Mouse (Mus musculus): ENCODE results near the gene Ccdc36.
A peak's percentile ranks its signal among the peaks of the same experiment; 100 is the strongest.

The Ccdc36 gene

GRCm38 (mm10) chr9:108441236-108441919 lies 13.1 kb upstream of the Ccdc36 start:
- DNase-seq: no peak

GRCm38 (mm10) chr9:108440485-108440884 lies 12.2 kb upstream of the Ccdc36 start:
- no peak for DNase-seq

- no peak for DNase-seq
These were observed 10.9 kb upstream of the Ccdc36 start for GRCm38 (mm10) chr9:108439176-108439575.

- DNase-seq: no peak
These were observed 7.9 kb upstream of the Ccdc36 start, which contains the start of gene BC048562 for GRCm38 (mm10) chr9:108436182-108436581. Gene BC048562 (plus strand): TSS chr9:108436482.

GRCm38 (mm10) chr9:108431431-108432067 lies 3.3 kb upstream of the Ccdc36 start:
- DNase-seq: no peak

GRCm38 (mm10) chr9:108412221-108412620 lies 16.1 kb downstream of the Ccdc36 start:
- DNase-seq: peak; percentile 58

GRCm38 (mm10) chr9:108411381-108411942 lies 16.8 kb downstream of the Ccdc36 start:
- DNase-seq: no peak

- no peak for DNase-seq
These were observed 18.7 kb downstream of the Ccdc36 start for GRCm38 (mm10) chr9:108409535-108409934.

GRCm38 (mm10) chr9:108404451-108404850 lies 23.8 kb downstream of the Ccdc36 start:
- DNase-seq: no peak

GRCm38 (mm10) chr9:108403081-108403480 lies 25.2 kb downstream of the Ccdc36 start:
- no peak for DNase-seq

GRCm38 (mm10) chr9:108401186-108401960 lies 26.9 kb downstream of the Ccdc36 start:
- DNase-seq: peak; percentile 76

GRCm38 (mm10) chr9:108398324-108398723 lies 30.0 kb downstream of the Ccdc36 start:
- DNase-seq: no peak

- DNase-seq: no peak
These were observed 32.9 kb downstream of the Ccdc36 start for GRCm38 (mm10) chr9:108395427-108395826.

- peak; percentile 72 for DNase-seq
These were observed 34.1 kb downstream of the Ccdc36 start for GRCm38 (mm10) chr9:108394191-108394590.

- peak; percentile 92 for DNase-seq
These were observed 35.6 kb downstream of the Ccdc36 start, which contains the start of gene 1700102P08Rik for GRCm38 (mm10) chr9:108392676-108393075. Gene 1700102P08Rik (plus strand): TSS chr9:108392805.

- DNase-seq: peak; percentile 78
These were observed 39.1 kb downstream of the Ccdc36 start for GRCm38 (mm10) chr9:108389220-108389619.

GRCm38 (mm10) chr9:108388601-108389000 lies 39.7 kb downstream of the Ccdc36 start:
- DNase-seq: peak; percentile 61

GRCm38 (mm10) chr9:108386816-108387215 lies 41.5 kb downstream of the Ccdc36 start:
- no peak for DNase-seq

GRCm38 (mm10) chr9:108385006-108385405 lies 43.3 kb downstream of the Ccdc36 start:
- peak; percentile 79 for DNase-seq

- no peak for DNase-seq
These were observed 46.9 kb downstream of the Ccdc36 start for GRCm38 (mm10) chr9:108381382-108381781.

GRCm38 (mm10) chr9:108379294-108379693 lies 49.0 kb downstream of the Ccdc36 start:
- no peak for DNase-seq

- no peak for DNase-seq
These were observed 49.5 kb downstream of the Ccdc36 start for GRCm38 (mm10) chr9:108378736-108379135.

- no peak for DNase-seq
These were observed 50.0 kb downstream of the Ccdc36 start for GRCm38 (mm10) chr9:108378234-108378633.

Measured in kidney, adult 9 months (tissue).